Mouse (Mus musculus) lung, embryonic 14.5 days (tissue): ENCODE results near the gene St13. TPM values are rescaled to one million over a fixed set of nuclear protein-coding genes. Genes with fewer than 3 reads are reported as not detected.
"Not testable (repeated sequence)": the region's sequence is repeated elsewhere in the genome, so short reads cannot be mapped to it uniquely, and the experiment has no call there.

Experiments used
- ATAC-seq: fragments of 200-750 bp; cut with Nextera tagmentation; 2 replicates; pipeline ENCODE4 v1.8.0; 2017; ENCODE audit warnings: mild to moderate bottlenecking, moderate TSS enrichment, moderate library complexity; ENCODE audit not compliant: insufficient read depth
- DNase-seq: peaks from one replicate; pipeline ENCODE4 v3.0.0-alpha.2; 2015
- H3K27ac ChIP-seq: fragments of 300-500 bp; sonication (generic); 2 replicates; pipeline ENCODE4 v1.5.1; 2014; ENCODE audit warnings: low read depth, mild to moderate bottlenecking, moderate library complexity
- H3K27me3 ChIP-seq: fragments of 300-500 bp; sonication (generic); 2 replicates; pipeline ENCODE4 v1.6.1; 2014; ENCODE audit warnings: low read length, control low read depth; ENCODE audit not compliant: insufficient read depth
- H3K36me3 ChIP-seq: fragments of 300-500 bp; sonication (generic); 2 replicates; pipeline ENCODE4 v1.6.1; 2014; ENCODE audit warnings: control low read depth; ENCODE audit not compliant: insufficient read depth
- H3K4me1 ChIP-seq: fragments of 300-500 bp; sonication (generic); 2 replicates; pipeline ENCODE4 v1.6.1; 2014; ENCODE audit warnings: antibody characterized with exemption, control low read depth; ENCODE audit not compliant: insufficient read depth
- H3K4me2 ChIP-seq: fragments of 300-500 bp; sonication (generic); 2 replicates; pipeline ENCODE4 v1.6.1; 2014; ENCODE audit warnings: mild to moderate bottlenecking
- H3K4me3 ChIP-seq: fragments of 300-500 bp; sonication (generic); 2 replicates; pipeline ENCODE4 v1.5.1; 2014; ENCODE audit warnings: low read depth, low read length
- H3K9ac ChIP-seq: fragments of 300-500 bp; sonication (generic); 2 replicates; pipeline ENCODE4 v1.6.1; 2014
- H3K9me3 ChIP-seq: fragments of 300-500 bp; sonication (generic); 2 replicates; pipeline ENCODE4 v1.6.1; 2016; ENCODE audit warnings: low read depth, low read length, control low read depth
- CTCF ChIP-seq: IDR thresholded peaks from 2 replicates; pipeline ENCODE4 v1.5.1; 2016; ENCODE audit warnings: antibody characterized with exemption, low read depth
- WGBS: fragments of 180-500 bp; shearing (Covaris S2); extraction: QIAGEN DNeasy Blood & Tissue Kit; methylation state at CpG from one replicate; pipeline ENCODE4 v1.1.7; 2014; 5-methylcytosine and 5-hydroxymethylcytosine counted together
- polyA plus RNA-seq: library from polyadenylated mRNA; unstranded; fragments of >200 nt; fragmentation: Nextera tagmentation; extraction: Ambion mirVana; gene quantifications from 2 replicates; pipeline ENCODE4 v1.2.1, GENCODE M21; 2014

Gene St13
- polyA plus RNA-seq, 1 experiment from 2014 or later, result 132 TPM

DNA sequence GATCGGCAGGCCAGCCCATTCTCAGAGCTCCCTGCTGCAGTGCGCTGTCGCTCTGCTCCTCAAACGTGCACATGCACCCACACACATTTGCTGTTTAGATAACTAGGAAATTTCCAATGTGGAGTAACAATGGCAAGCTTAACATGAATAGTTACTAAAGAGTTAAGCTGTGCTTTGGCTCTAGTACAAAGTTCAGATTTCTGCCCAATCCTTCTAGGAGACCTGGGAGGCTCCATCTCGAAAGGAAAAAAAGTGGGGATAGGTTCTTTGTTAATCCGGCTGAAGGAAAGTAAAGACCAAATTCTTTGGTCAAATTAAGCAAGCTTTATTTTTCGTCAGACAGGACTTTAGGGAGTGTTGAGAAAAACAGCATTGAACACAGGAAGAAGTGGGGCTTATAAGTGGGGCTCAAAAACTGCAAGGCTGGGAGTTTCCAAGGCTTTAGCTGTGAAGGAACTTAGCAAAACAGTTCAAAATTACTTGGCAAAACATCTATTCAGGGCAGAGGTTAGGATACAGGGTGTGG is 22.3 kb upstream of the St13 start:
- TF ChIP-seq CTCF, result no peak
- no peak for DNase-seq
- H3K4me2 ChIP-seq, result no peak overlapping the region
- no peak overlapping the region for H3K4me3 ChIP-seq
- no peak for ATAC-seq
- H3K27me3 ChIP-seq, result no peaks in the 10 kb centered on the region
- no peaks in the 10 kb centered on the region for H3K4me1 ChIP-seq
- H3K9me3 ChIP-seq, result no peaks in the 10 kb centered on the region
- no peak overlapping the region; the same call in 1 of the 2 replicates for H3K27ac ChIP-seq
- H3K36me3 ChIP-seq, result no peaks in the 10 kb centered on the region; the same call in 1 of the 2 replicates
- 53% methylated on average over 7 of the region's 7 CpGs for WGBS
- H3K9ac ChIP-seq, result no peak overlapping the region

DNA sequence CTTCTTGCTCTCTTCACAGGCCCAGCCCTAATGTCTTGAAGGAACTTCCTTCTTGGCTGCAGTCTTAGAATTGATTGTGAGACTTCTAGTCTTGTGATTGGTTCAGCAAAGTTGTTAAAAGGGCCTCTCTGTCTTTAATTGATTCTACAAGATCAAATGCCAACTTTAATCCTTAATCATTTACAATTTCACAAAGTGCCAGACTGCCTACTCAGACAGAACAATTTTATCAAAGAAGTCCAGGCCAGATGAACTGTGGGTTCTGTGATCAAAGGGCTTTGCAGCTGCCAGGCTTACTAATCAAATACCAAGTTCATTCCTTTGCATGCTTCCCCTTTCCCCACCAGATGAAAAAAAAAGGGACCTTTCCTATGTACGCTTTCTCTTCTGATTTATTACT is 21.6 kb upstream of the St13 start:
- no peak overlapping the region for H3K9ac ChIP-seq
- DNase-seq, result peak; percentile 25
- 0 out of 2 replicates have a peak, but pooled peaks cover 3% of the 10 kb centered on the region for H3K4me1 ChIP-seq
- WGBS, result 31% methylated on average over 1 of the region's 1 CpGs
- no peaks in the 10 kb centered on the region for H3K9me3 ChIP-seq
- no peak overlapping the region for H3K27ac ChIP-seq
- no peaks in the 10 kb centered on the region for H3K27me3 ChIP-seq
- H3K4me2 ChIP-seq, result no peak overlapping the region
- H3K36me3 ChIP-seq, result no peaks in the 10 kb centered on the region
- ATAC-seq, result no peak
- H3K4me3 ChIP-seq, result no peak overlapping the region
- no peak for TF ChIP-seq CTCF

DNA sequence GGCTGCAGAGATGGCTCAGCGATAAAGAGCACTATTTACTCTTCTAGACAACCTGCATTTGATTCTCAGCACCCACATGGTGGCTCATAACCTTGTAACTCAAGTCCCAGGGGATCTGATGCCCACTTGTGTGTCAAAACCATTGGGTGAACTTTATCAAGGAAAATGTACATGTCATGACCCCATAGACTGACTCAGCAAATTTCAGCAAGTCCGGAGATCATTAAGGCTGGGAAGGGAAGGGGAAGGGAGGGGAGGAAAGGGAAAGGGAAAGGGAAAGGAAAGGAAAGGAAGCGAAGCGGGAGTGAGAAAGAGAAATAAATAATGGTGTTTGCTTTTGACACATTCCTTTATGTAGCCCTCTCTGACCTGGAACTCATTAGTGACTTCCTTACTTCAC is 18.2 kb upstream of the St13 start:
- Histone ChIP-seq H3K9ac (no peak overlapping the region), H3K36me3 (no peaks in the 10 kb centered on the region), H3K27me3 (no peaks in the 10 kb centered on the region), H3K4me3 (no peak overlapping the region), H3K4me1 (0 out of 2 replicates have a peak, but pooled peaks cover 3% of the 10 kb centered on the region), H3K27ac (no peak overlapping the region), H3K4me2 (no peak overlapping the region), H3K9me3 (no peaks in the 10 kb centered on the region)
- DNase-seq, result no peak
- ATAC-seq, result no peak
- TF ChIP-seq CTCF, result no peak
- 85% methylated on average over 4 of the region's 4 CpGs for WGBS

DNA sequence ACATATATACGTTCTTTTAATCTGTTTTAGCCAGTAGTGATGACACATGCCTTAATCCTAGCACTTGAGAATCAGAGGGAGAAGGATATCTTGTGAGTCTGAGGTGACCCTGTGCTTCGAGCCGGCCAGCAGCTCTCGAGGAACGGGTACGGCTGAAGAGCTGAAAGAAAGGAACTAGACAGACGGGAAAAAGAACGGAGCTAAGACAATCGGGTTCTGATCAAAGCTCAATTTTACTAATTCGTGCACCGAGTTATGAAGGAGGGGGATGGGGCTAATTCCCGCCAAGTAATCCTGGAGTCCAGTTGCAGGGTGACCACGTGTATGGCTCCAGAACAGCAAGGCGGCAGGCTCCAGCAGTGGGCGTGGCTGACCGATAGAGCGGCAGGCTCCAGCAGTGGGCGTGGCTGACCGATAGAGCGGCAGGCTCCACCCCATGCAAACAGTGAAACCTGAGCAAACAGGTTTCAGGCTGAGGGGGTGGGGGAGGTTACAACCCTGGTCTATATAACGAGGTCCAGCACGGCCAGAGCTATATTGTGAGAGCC is 17.0 kb upstream of the St13 start:
- 0 out of 2 replicates have a peak overlapping the region, but pooled peaks have one; percentile 18 for H3K27ac ChIP-seq
- DNase-seq (peak; percentile 82), ATAC-seq (peak; percentile 92)
- H3K4me3 ChIP-seq, result peak overlapping the region; percentile 30
- H3K9me3 ChIP-seq, H3K36me3 ChIP-seq, H3K4me1 ChIP-seq, H3K27me3 ChIP-seq: not testable (repeated sequence)
- H3K9ac ChIP-seq, result peak overlapping the region; percentile 40; the same call in 1 of the 2 replicates
- WGBS, result 2% methylated on average over 22 of the region's 22 CpGs
- peak overlapping the region; percentile 61 for H3K4me2 ChIP-seq

DNA sequence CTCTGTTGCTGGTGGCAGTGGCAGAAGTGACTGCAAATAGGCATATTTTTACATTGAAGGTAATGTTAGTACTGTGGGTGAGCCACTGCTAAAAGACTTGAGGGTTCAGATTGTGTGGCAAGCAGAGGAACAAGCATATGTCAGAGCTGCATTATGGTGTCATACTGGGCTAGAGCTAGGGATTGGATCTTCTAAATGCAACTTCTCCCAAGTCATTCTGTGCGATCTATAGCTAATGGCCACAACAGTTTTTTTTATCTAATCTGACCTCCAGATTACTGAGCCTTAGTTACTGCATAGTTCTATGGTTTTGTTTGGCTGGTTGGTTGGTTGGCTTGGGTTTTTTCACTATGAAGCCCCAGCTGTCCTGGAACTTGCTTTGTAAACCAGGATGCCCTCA is 8.3 kb upstream of the St13 start, which contains the start of gene Dnajb7:
Dnajb7 (minus strand) TSS at position 101 of the 400 bp plus-strand sequence.
- Histone ChIP-seq H3K36me3 (no peaks in the 10 kb centered on the region), H3K4me3 (no peak within 1 kb of the TSS), H3K4me1 (no peaks in the 10 kb centered on the region), H3K27me3 (no peaks in the 10 kb centered on the region), H3K9me3 (no peaks in the 10 kb centered on the region), H3K4me2 (no peak within 1 kb of the TSS), H3K9ac (no peak within 1 kb of the TSS), H3K27ac (no peak within 1 kb of the TSS)
- WGBS, result 93% methylated on average over 1 of the region's 1 CpGs
- ATAC-seq (no peak), DNase-seq (no peak)
- TF ChIP-seq CTCF, result no peak

DNA sequence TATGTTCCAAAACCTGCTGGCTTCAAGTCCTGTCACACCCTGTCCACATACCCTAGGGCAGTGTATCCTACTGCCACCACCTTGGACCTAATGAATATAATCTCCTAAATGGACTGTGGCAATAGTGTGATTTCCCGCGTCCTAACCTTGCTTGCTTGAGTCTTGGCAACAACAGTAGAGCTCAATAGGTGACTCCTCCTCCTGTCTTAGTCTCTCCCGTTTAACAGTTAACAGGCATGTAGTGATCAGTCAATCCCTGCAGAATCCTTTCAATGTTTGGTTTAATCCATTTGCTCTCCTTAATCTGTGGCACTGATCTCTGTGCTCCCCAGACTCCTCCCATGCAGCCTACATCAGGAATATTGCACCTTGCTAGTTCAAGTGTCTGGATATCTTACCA is 5.1 kb upstream of the St13 start:
- Histone ChIP-seq H3K36me3 (no peaks in the 10 kb centered on the region), H3K9me3 (no peaks in the 10 kb centered on the region), H3K27me3 (no peaks in the 10 kb centered on the region), H3K4me2 (no peak overlapping the region), H3K4me3 (no peak overlapping the region), H3K4me1 (0 out of 2 replicates have a peak, but pooled peaks cover 3% of the 10 kb centered on the region), H3K9ac (no peak overlapping the region), H3K27ac (no peak overlapping the region)
- 88% methylated on average over 3 of the region's 3 CpGs for WGBS
- ATAC-seq, result no peak
- no peak for TF ChIP-seq CTCF
- no peak for DNase-seq

DNA sequence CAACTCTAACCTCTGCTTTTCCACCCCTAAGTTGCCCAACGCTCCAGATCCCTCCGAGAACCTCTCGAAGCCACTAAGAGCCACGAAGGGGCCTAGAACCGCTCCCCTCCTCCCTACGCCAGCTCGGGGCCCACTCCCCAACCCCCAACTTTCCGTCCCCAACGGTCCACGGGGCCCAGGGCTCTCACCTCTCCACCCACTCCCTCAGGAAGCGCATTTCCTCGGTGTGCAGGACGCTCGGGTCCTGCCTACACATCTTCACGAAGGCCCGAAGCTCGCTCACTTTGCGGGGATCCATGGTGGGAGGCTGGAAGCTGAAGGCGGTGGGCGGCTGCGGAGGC is 610 bp downstream of the St13 start:
- Histone ChIP-seq H3K4me1 (0 out of 2 replicates have a peak, but pooled peaks cover 6% of the 10 kb centered on the region), H3K27me3 (no peaks in the 10 kb centered on the region), H3K4me2 (peak overlapping the region; percentile 86), H3K4me3 (peak overlapping the region; percentile 83), H3K27ac (peak overlapping the region; percentile 83), H3K36me3 (peaks cover 4% of the 10 kb centered on the region; the same call in 1 of the 2 replicates), H3K9me3 (no peaks in the 10 kb centered on the region), H3K9ac (peak overlapping the region; percentile 95)
- ATAC-seq (no peak; the same call in 1 of the 2 replicates), DNase-seq (no peak)
- WGBS, result 0% methylated on average over 21 of the region's 21 CpGs
- no peak for TF ChIP-seq CTCF
